Mouse (Mus musculus) embryonic facial prominence, embryonic 13.5 days (tissue): Measurements from ENCODE around the gene Wrap73. TPM values are rescaled to one million over a fixed set of nuclear protein-coding genes. Genes with fewer than 3 reads are reported as not detected.

ENCODE experiments used
- ATAC-seq: fragments of 200-750 bp; cut with Nextera tagmentation; 2 replicates; pipeline ENCODE4 v1.8.0; 2017; ENCODE audit warnings: low read depth; ENCODE audit not compliant: insufficient number of reproducible peaks, insufficient read depth, low FRiP score, low TSS enrichment
- H3K27ac ChIP-seq: fragments of 300-500 bp; sonication (generic); 2 replicates; pipeline ENCODE4 v1.5.1; 2015; ENCODE audit warnings: moderate library complexity, mild to moderate bottlenecking, inconsistent platforms
- H3K27me3 ChIP-seq: fragments of 300-500 bp; sonication (generic); 2 replicates; pipeline ENCODE4 v1.6.1; 2015; ENCODE audit warnings: mild to moderate bottlenecking, inconsistent platforms
- H3K36me3 ChIP-seq: fragments of 300-500 bp; sonication (generic); 2 replicates; pipeline ENCODE4 v1.6.1; 2015; ENCODE audit warnings: mild to moderate bottlenecking, inconsistent platforms
- H3K4me1 ChIP-seq: fragments of 300-500 bp; sonication (generic); 2 replicates; pipeline ENCODE4 v1.6.1; 2015; ENCODE audit warnings: inconsistent platforms
- H3K4me2 ChIP-seq: fragments of 300-500 bp; sonication (generic); 2 replicates; pipeline ENCODE4 v1.6.1; 2015; ENCODE audit warnings: moderate library complexity, mild to moderate bottlenecking, inconsistent platforms
- H3K4me3 ChIP-seq: fragments of 300-500 bp; sonication (generic); 2 replicates; pipeline ENCODE4 v1.5.1; 2015; ENCODE audit warnings: mild to moderate bottlenecking, inconsistent platforms
- H3K9ac ChIP-seq: fragments of 300-500 bp; sonication (generic); 2 replicates; pipeline ENCODE4 v1.6.1; 2015; ENCODE audit warnings: mild to moderate bottlenecking, inconsistent platforms
- H3K9me3 ChIP-seq: fragments of 300-500 bp; sonication (generic); 2 replicates; pipeline ENCODE4 v1.6.1; 2016; ENCODE audit warnings: inconsistent platforms
- WGBS: fragments of 180-500 bp; shearing (Covaris S2); methylation state at CpG from one replicate; pipeline ENCODE4 v1.1.7; 2015; ENCODE audit warnings: mixed read lengths; 5-methylcytosine and 5-hydroxymethylcytosine counted together
- polyA plus RNA-seq: library from polyadenylated mRNA; unstranded; fragments of >200 nt; fragmentation: Nextera tagmentation; extraction: Ambion mirVana; gene quantifications from 2 replicates; pipeline ENCODE4 v1.2.1, GENCODE M21; 2015

Wrap73 gene
- polyA plus RNA-seq, 1 experiment from 2014 or later, result 44.9 TPM

DNA sequence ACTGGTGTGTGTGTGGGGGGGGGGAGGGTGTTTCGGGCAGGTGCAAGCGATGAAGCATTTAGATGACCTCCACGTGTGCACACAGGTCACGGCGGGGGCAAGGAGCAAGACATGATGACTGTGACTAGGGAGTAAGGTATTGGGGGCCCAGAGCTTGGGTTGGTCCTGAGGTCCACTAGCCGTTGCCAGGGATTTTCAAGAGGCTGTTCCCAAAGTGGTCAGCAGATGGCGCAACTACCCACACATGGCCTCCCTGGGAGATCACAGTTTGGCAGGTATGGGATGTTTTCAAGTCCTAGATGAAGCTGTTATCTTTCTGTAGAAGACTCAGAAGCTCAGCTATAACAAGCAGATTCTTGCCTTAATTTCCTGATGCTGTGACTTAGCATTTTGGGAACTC is 21.1 kb downstream of the Wrap73 start:
- 18% methylated on average over 7 of the region's 7 CpGs for WGBS
- Histone ChIP-seq H3K9me3 (no peaks in the 10 kb centered on the region), H3K4me3 (no peak overlapping the region), H3K4me2 (no peak overlapping the region), H3K36me3 (peaks cover 7% of the 10 kb centered on the region), H3K9ac (no peak overlapping the region), H3K27ac (no peak overlapping the region), H3K4me1 (peaks cover 22% of the 10 kb centered on the region), H3K27me3 (peaks cover 3% of the 10 kb centered on the region; the same call in 1 of the 2 replicates)
- ATAC-seq, result no peak

DNA sequence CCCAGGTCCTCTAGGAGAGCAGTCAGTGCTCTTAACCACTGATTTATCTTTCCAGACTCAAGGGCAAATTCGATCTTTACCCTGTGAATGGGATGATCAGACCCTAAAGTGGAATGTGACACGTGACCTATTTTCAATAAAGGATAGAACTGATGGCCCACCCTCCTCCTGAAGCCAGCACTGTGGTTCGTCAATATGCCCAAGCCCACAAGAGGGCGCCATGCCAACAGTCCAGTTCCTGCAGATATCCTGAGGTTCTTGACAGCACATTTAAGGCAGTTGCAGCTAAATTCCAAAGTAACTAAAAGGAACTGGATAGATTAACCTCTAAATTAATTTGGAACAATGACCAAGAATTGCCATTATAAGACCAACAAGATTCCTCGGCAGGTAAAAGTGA is 24.9 kb downstream of the Wrap73 start:
- Histone ChIP-seq H3K36me3 (no peaks in the 10 kb centered on the region), H3K4me3 (no peak overlapping the region), H3K9ac (no peak overlapping the region), H3K27ac (no peak overlapping the region), H3K9me3 (no peaks in the 10 kb centered on the region), H3K4me1 (peaks cover 25% of the 10 kb centered on the region), H3K27me3 (peaks cover 27% of the 10 kb centered on the region), H3K4me2 (no peak overlapping the region)
- ATAC-seq, result no peak
- 25% methylated on average over 5 of the region's 5 CpGs for WGBS

DNA sequence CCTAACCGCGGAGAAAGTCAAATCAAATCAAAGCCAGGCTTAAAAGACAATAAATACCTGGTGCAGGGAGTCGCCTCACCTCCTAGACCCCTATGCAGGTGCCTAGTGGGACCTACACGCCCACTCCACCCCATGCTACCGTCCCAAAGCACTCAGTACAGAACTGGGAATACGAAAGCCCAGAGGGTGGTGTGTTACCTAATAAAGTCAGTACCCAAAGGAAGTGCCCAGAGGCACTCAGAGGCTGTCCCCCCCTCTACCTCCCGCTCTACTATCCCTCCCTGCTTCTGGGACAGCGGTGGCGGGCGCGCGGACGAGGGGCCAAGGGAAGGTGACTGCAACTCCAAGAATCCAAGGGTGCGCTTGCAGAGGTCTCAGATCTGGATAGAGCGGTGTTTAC is 27.8 kb downstream of the Wrap73 start:
- H3K4me2 ChIP-seq, result peak overlapping the region; percentile 96
- H3K4me3 ChIP-seq, result peak overlapping the region; percentile 71
- H3K36me3 ChIP-seq, result no peaks in the 10 kb centered on the region
- WGBS, result 1% methylated on average over 15 of the region's 15 CpGs
- H3K27me3 ChIP-seq, result peaks cover 27% of the 10 kb centered on the region
- ATAC-seq, result no peak
- no peak overlapping the region for H3K27ac ChIP-seq
- no peaks in the 10 kb centered on the region for H3K9me3 ChIP-seq
- peaks cover 46% of the 10 kb centered on the region for H3K4me1 ChIP-seq
- H3K9ac ChIP-seq, result peak overlapping the region; percentile 61

DNA sequence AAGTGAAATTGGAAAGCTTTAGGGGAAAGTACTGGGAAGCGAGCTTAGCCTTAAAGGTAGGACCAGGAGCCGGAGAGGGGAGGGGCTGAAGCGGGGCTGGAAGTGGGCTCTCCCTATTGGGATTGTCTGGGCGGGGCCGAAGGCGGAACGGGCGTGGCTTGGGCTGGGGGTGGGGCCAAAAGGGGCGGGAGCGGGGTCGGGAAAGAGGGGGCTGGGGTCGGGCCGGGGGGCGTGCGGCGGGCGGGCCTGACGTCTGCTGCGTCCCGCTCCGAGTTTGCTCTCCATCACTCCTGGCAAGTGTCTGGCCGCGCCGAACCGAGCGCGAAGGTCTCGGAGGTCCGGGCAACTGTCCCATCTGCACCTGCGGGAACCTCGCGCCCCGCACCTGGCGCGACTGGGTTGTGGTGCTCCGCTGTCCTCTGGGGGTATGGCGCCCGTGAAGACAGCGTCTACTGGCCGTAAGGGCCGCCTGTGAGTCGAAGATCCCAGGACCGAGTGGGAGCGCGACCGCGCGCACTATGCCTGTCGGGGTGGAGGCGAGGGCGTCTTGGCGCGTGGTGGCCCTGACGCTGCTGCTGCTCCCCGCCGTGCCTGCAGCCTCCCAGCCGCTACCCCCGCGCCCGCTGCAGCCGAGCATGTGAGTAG is 28.5 kb downstream of the Wrap73 start, which contains the start of gene Megf6:
TSS of gene Megf6 (plus strand) at position 225 of the 645 bp plus-strand sequence.
- Histone ChIP-seq H3K4me3 (peak within 1 kb of the TSS; percentile 71), H3K27ac (peak within 1 kb of the TSS; percentile 68), H3K9ac (peak within 1 kb of the TSS; percentile 77), H3K27me3 (peaks cover 27% of the 10 kb centered on the region), H3K4me1 (peaks cover 50% of the 10 kb centered on the region), H3K36me3 (no peaks in the 10 kb centered on the region), H3K9me3 (no peaks in the 10 kb centered on the region), H3K4me2 (peak within 1 kb of the TSS; percentile 96)
- under 1% methylated on average over 57 of the region's 61 CpGs for WGBS
- ATAC-seq, result peak; percentile 73

DNA sequence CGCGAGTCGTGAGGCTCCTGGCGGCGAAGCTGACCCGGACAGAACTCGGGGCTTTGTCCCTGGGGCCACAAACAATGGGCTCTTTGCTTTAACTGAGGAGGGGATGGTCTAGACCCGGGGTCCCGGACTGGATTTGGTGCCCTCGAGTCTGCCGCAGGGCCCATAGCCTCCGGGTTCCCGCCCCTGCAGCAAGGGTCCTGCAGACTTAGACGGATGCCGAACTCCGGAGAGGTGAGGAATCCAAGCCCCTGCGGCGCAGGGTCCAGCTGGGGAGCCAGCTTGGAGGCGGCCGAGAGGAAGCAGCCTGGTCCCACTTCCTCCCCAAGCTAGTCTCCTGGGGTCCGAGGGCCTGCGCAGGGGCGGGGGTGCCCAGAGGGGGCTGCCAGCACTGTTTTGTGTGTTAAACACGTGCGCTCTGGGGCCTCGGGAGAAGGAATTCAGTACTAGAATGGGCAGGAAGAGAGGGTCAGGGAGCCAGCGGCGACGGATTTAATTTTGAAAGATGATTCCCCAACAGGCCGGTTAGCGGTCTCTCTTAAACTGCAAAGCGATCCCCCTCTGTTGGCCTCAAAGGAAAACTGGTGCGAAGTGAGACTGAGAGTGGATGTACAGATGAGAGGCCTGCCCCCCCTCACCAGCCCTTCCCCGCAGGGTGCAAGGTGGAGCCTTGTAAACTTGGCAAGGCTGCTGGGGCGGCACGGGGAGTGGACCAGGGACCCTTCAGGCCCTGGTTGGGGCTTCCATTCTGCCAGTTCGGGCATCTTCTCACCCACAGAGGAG is 29.2 kb downstream of the Wrap73 start:
- peak overlapping the region; percentile 71 for H3K4me3 ChIP-seq
- no peaks in the 10 kb centered on the region for H3K36me3 ChIP-seq
- under 1% methylated on average over 37 of the region's 37 CpGs for WGBS
- peak overlapping the region; percentile 68 for H3K27ac ChIP-seq
- H3K9ac ChIP-seq, result peak overlapping the region; percentile 77
- peaks cover 49% of the 10 kb centered on the region for H3K4me1 ChIP-seq
- H3K4me2 ChIP-seq, result peak overlapping the region; percentile 96
- peaks cover 27% of the 10 kb centered on the region for H3K27me3 ChIP-seq
- H3K9me3 ChIP-seq, result no peaks in the 10 kb centered on the region
- ATAC-seq, result no peak

DNA sequence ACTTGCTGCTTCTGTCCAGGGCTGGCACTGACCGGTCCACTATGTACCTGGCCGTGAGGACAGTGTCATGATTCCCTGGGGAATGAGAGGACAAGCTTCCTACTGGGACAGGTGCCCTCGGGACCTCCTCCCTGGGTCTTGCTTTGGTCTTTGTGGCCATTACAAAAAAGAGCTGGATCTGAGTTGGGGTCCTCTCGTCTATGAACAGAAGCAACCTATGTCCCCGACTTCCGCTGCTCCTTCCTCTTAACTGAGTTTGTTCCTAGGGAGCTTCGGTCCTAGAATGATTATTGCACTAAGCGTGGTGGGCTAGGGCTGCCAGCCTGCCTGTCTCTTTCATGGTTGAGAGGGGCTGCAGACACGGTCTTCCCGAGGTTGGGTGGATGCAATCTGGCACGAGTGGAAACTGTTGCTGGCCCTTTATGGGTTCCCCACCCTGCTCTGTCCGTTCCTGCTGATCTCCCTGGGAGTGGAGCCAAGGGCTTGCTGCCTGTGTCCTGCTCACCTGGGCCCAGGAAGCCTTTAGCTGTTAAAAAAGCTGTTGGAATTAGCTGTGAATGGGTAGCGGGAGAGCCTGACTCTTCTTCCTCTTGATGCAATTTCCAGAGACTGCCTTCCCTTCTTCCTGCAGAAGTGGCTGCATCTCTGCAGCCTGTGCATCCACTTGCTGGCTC is 29.9 kb downstream of the Wrap73 start:
- peaks cover 27% of the 10 kb centered on the region for H3K27me3 ChIP-seq
- no peaks in the 10 kb centered on the region for H3K9me3 ChIP-seq
- peak overlapping the region; percentile 77 for H3K9ac ChIP-seq
- 32% methylated on average over 13 of the region's 13 CpGs for WGBS
- H3K36me3 ChIP-seq, result peaks cover 3% of the 10 kb centered on the region; the same call in 1 of the 2 replicates
- H3K4me3 ChIP-seq, result peak overlapping the region; percentile 71
- H3K27ac ChIP-seq, result peak overlapping the region; percentile 68; the same call in 1 of the 2 replicates
- H3K4me1 ChIP-seq, result peaks cover 48% of the 10 kb centered on the region
- ATAC-seq, result no peak
- H3K4me2 ChIP-seq, result peak overlapping the region; percentile 96

DNA sequence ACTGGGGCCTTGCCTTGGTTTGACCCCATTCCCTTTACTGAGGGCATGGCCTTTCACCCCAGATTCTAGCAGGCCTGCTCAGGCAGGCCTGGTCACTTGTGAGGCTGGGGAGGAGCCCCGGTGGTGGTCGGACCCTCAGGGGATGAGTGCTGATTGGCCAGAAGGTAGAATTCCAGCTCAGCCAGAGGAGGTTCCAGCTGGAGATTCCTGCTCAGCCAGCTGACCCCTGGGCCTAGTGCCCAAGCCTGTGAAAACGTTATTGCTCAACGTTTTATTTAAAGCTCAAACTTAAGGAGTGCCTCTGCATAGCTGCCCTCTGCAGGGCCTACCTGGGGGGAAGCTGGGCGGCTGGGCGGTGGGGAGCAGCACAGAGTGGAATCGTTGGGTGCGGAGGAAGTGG is 35.1 kb downstream of the Wrap73 start:
- peaks cover 24% of the 10 kb centered on the region for H3K4me1 ChIP-seq
- H3K27ac ChIP-seq, result no peak overlapping the region
- H3K36me3 ChIP-seq, result peaks cover 26% of the 10 kb centered on the region
- H3K9ac ChIP-seq, result no peak overlapping the region
- WGBS, result 39% methylated on average over 8 of the region's 8 CpGs
- no peaks in the 10 kb centered on the region for H3K27me3 ChIP-seq
- no peaks in the 10 kb centered on the region for H3K9me3 ChIP-seq
- H3K4me3 ChIP-seq, result no peak overlapping the region
- ATAC-seq, result 0 out of 2 replicates have a peak, but pooled peaks have one; percentile 16
- no peak overlapping the region for H3K4me2 ChIP-seq

DNA sequence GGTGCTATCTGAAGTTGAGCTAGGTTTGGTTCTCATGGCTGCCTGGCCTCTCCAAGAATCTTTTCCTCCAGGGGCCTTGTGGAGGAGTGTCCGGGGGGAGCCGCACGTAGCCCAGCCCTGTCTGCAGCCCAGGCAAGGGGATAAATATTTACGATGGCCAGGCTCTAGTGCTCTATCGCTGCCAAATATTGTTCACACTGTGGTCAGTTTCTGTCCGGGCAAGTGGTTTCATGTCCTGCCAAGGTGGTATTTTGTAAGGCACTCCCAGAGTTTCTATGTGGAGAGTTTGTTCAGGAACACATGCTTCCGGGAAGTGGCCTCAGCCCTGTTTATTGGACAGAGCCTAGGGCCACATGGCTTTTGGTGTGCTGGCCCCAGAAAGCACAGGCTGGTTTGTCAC is 38.8 kb downstream of the Wrap73 start:
- H3K4me2 ChIP-seq, result no peak overlapping the region
- 93% methylated on average over 7 of the region's 7 CpGs for WGBS
- no peak overlapping the region for H3K4me3 ChIP-seq
- peaks cover 51% of the 10 kb centered on the region for H3K36me3 ChIP-seq
- H3K27me3 ChIP-seq, result no peaks in the 10 kb centered on the region
- no peaks in the 10 kb centered on the region for H3K9me3 ChIP-seq
- no peak overlapping the region for H3K9ac ChIP-seq
- no peaks in the 10 kb centered on the region for H3K4me1 ChIP-seq
- no peak for ATAC-seq
- H3K27ac ChIP-seq, result no peak overlapping the region

DNA sequence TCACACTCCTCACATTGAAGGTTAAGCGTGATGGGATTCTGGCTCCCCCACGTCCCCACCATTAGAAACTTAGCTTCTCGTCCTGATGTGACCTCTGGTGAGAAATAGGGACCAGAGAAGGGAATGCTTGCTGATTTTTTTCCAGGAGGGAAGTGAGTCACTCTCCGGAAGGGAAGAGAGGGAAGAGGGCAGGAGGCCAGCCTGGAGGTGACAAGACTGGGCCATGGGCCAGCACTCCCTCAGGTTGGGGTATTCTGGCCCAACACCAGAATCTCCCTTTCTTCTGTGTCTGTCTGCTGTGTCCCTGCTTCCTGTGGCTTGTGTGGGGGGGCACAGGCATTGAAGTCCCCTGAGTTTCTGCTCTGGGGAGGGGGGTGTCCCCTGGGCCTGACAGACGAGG is 41.4 kb downstream of the Wrap73 start:
- Histone ChIP-seq H3K9ac (no peak overlapping the region), H3K4me2 (no peak overlapping the region), H3K36me3 (peaks cover 47% of the 10 kb centered on the region), H3K27me3 (no peaks in the 10 kb centered on the region), H3K9me3 (no peaks in the 10 kb centered on the region), H3K27ac (no peak overlapping the region), H3K4me1 (no peaks in the 10 kb centered on the region), H3K4me3 (no peak overlapping the region)
- WGBS, result 75% methylated on average over 5 of the region's 5 CpGs
- ATAC-seq, result no peak

DNA sequence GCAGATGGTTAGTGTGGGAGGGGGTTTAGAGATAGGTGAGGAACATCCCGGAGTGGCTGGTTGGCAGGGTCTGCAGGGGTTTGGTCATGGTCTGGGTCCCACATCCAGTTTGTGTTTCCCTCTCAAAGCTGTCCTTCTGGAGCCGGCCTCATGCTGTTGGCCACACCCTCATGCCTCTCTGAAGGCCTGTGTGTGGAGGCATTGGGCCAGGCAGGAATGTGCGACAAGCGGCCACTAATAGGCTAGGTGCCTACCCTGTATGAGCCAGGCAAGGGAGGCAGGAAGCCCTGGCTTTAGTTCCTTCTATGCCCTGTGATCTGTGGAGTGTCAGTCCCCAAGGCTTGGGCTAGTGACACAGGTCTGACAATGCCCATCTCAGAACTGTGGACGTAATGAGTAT is 42.8 kb downstream of the Wrap73 start:
- H3K9me3 ChIP-seq, result no peaks in the 10 kb centered on the region
- H3K4me1 ChIP-seq, result peaks cover 11% of the 10 kb centered on the region
- no peak overlapping the region for H3K9ac ChIP-seq
- ATAC-seq, result no peak
- H3K27ac ChIP-seq, result no peak overlapping the region
- 74% methylated on average over 5 of the region's 5 CpGs for WGBS
- no peak overlapping the region for H3K4me2 ChIP-seq
- H3K4me3 ChIP-seq, result no peak overlapping the region
- peaks cover 37% of the 10 kb centered on the region for H3K36me3 ChIP-seq
- no peaks in the 10 kb centered on the region for H3K27me3 ChIP-seq

DNA sequence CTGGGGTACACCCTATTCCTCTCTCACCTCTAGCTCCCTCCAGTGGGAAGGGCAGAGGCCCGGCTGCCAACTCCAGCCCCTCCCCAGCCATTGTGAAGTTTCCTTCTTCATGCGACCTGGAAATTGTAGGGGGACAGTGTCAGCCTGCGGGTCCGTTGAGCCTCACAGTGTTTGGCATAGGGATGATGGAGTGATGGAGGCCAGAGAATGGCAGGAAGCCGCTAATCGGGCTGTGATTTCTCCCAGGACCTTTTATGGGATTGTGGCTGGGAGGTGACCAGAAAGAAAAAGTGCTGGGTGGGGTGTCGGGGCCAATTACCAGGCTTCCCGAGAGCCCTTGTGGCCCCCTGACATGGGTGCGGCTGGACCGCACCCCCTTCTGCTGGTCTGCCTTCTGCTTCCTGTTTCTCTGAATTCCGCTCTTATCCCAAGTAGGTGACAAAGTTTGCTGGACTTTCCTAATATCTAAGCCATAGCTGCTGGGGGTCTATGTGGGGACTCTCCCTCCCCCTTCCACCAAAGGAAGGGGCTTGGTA is 43.9 kb downstream of the Wrap73 start:
- Histone ChIP-seq H3K4me3 (no peak overlapping the region), H3K4me2 (no peak overlapping the region), H3K27me3 (no peaks in the 10 kb centered on the region), H3K27ac (no peak overlapping the region), H3K9me3 (no peaks in the 10 kb centered on the region), H3K36me3 (peaks cover 40% of the 10 kb centered on the region), H3K9ac (no peak overlapping the region), H3K4me1 (peaks cover 19% of the 10 kb centered on the region)
- WGBS, result 85% methylated on average over 11 of the region's 11 CpGs
- ATAC-seq, result no peak
